Mouse (Mus musculus) stomach, embryonic 14.5 days (tissue): ENCODE measurements around the gene BC048679. TPM values are rescaled to one million over a fixed set of nuclear protein-coding genes. Genes with fewer than 3 reads are reported as not detected.

Experiments
- ATAC-seq: fragments of 200-750 bp; cut with Nextera tagmentation; 2 replicates; pipeline ENCODE4 v1.8.0; 2017; ENCODE audit warnings: low read depth, moderate TSS enrichment; ENCODE audit not compliant: insufficient number of reproducible peaks, insufficient read depth, low FRiP score
- H3K27ac ChIP-seq: fragments of 300-500 bp; sonication (generic); 2 replicates; pipeline ENCODE4 v1.5.1; 2014; ENCODE audit warnings: mild to moderate bottlenecking, low read length, moderate library complexity, mixed read lengths
- H3K27me3 ChIP-seq: fragments of 300-500 bp; sonication (generic); 2 replicates; pipeline ENCODE4 v1.6.1; 2014; ENCODE audit warnings: low read length, control low read depth, mixed read lengths; ENCODE audit not compliant: control insufficient read depth, insufficient read depth
- H3K36me3 ChIP-seq: fragments of 300-500 bp; sonication (generic); 2 replicates; pipeline ENCODE4 v1.6.1; 2014; ENCODE audit warnings: mild to moderate bottlenecking, control low read depth, low read length, moderate library complexity, mixed read lengths; ENCODE audit not compliant: control insufficient read depth, insufficient read depth
- H3K4me1 ChIP-seq: fragments of 300-500 bp; sonication (generic); 2 replicates; pipeline ENCODE4 v1.6.1; 2014; ENCODE audit warnings: low read length, control low read depth, mixed read lengths; ENCODE audit not compliant: control insufficient read depth, insufficient read depth
- H3K4me2 ChIP-seq: fragments of 300-500 bp; sonication (generic); replicated peaks from 2 replicates; pipeline ENCODE4 v1.6.1; 2014; ENCODE audit warnings: low read depth, low read length, control low read depth
- H3K4me3 ChIP-seq: fragments of 300-500 bp; sonication (generic); 2 replicates; pipeline ENCODE4 v1.5.1; 2014; ENCODE audit warnings: low read depth, low read length, control low read depth
- H3K9ac ChIP-seq: fragments of 300-500 bp; sonication (generic); replicated peaks from 2 replicates; pipeline ENCODE4 v1.6.1; 2014; ENCODE audit warnings: low read depth, mild to moderate bottlenecking, control low read depth, low read length, moderate library complexity, mixed read lengths
- H3K9me3 ChIP-seq: fragments of 300-500 bp; sonication (generic); 2 replicates; pipeline ENCODE4 v1.6.1; 2016; ENCODE audit warnings: low read depth, low read length, control low read depth; ENCODE audit not compliant: control insufficient read depth
- WGBS: fragments of 180-500 bp; shearing (Covaris S2); extraction: QIAGEN DNeasy Blood & Tissue Kit; methylation state at CpG from one replicate; pipeline ENCODE4 v1.1.7; 2014; 5-methylcytosine and 5-hydroxymethylcytosine counted together
- polyA plus RNA-seq: library from polyadenylated mRNA; unstranded; fragments of >200 nt; fragmentation: Nextera tagmentation; extraction: Ambion mirVana; gene quantifications from 2 replicates; pipeline ENCODE4 v1.2.1, GENCODE M21; 2014

BC048679 gene
- polyA plus RNA-seq, 1 experiment from 2014 or later, result not detected

DNA sequence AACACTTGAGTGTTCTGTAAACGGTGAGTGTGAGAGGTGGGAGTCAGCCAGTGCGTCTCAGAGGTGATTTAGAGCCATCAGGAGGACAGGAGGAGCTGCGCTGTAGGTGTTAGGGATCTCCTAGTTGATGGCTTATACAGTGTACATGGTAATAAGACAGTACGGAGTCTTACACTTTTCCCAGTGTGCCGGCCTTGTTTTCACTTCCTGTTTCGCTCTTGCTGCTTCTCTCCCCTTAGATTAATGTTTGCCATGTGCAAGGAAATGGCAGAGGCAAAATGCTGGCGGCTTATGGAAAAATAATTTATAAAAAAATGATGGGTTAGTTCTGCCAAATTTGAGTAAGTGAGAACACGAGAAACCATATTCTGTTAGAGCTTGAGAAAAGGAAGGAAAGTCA, 30.8 kb upstream of the BC048679 start:
- Histone ChIP-seq H3K9me3 (peaks cover 1% of the 10 kb centered on the region; the same call in 1 of the 2 replicates), H3K9ac (no peak overlapping the region), H3K4me1 (peaks cover 11% of the 10 kb centered on the region; the same call in 1 of the 2 replicates), H3K4me3 (no peak overlapping the region), H3K27me3 (no peaks in the 10 kb centered on the region), H3K36me3 (peaks cover 49% of the 10 kb centered on the region), H3K4me2 (no peak overlapping the region), H3K27ac (no peak overlapping the region)
- WGBS, result 90% methylated on average over 8 of the region's 8 CpGs
- no peak for ATAC-seq

DNA sequence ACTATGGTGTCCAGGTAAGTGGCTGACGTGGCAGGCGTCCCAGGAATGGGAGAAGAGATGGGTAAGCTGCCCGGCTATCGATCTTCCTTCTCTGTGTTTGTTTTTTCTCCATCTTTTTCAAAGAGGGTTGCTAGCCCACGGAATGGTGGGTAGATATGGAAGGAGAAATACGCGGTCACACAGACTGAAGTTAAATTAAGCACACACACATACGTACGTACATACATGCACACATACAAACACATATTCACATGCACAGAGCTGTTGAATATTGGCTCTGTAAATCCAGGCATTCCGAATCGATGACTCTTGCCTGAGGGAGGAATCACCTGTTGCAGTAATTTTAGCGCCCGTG, 25.6 kb upstream of the BC048679 start:
- Histone ChIP-seq H3K4me3 (peak overlapping the region; percentile 64), H3K9ac (peak overlapping the region; percentile 60), H3K4me2 (peak overlapping the region; percentile 80), H3K27me3 (no peaks in the 10 kb centered on the region), H3K27ac (peak overlapping the region; percentile 93), H3K9me3 (no peaks in the 10 kb centered on the region), H3K36me3 (peaks cover 13% of the 10 kb centered on the region; the same call in 1 of the 2 replicates), H3K4me1 (peaks cover 15% of the 10 kb centered on the region; the same call in 1 of the 2 replicates)
- no peak for ATAC-seq
- 4% methylated on average over 13 of the region's 13 CpGs for WGBS

DNA sequence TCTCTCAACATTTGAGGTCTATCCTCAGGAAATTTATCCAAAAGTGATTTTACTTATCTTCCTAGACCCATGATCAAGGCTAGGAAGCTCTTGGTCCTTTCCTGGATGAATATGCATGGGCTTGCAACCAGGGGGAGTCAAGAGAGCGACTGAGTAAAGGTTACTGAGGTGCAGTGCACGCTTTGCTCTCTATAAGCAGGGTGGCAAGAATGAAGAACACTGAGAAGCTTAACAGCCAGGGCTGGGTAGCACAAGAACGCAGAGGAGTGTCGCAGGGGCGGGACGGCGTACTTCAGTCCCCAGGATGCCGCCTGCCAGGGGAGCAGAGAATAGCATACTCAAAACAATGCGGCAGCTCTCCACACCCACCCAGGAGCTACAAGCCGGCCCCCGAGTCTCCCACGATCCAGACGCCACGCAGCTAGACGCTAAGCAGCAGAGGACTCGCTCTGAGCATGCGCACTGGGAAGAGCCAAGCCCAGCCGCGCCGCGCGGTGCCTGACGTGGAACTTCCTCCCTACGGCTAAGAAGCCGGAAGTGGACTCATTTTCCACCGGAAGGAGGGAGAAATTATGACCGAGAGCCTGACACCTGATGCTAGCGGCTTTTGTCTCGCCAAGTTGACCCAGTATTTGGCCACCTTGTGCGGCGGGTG, 25.1 kb upstream of the BC048679 start:
- Histone ChIP-seq H3K9me3 (no peaks in the 10 kb centered on the region), H3K4me2 (peak overlapping the region; percentile 80), H3K27ac (peak overlapping the region; percentile 93), H3K36me3 (peaks cover 10% of the 10 kb centered on the region; the same call in 1 of the 2 replicates), H3K4me1 (peaks cover 15% of the 10 kb centered on the region; the same call in 1 of the 2 replicates), H3K9ac (peak overlapping the region; percentile 60), H3K4me3 (peak overlapping the region; percentile 64), H3K27me3 (no peaks in the 10 kb centered on the region)
- under 1% methylated on average over 31 of the region's 31 CpGs for WGBS
- peak; percentile 97 for ATAC-seq

DNA sequence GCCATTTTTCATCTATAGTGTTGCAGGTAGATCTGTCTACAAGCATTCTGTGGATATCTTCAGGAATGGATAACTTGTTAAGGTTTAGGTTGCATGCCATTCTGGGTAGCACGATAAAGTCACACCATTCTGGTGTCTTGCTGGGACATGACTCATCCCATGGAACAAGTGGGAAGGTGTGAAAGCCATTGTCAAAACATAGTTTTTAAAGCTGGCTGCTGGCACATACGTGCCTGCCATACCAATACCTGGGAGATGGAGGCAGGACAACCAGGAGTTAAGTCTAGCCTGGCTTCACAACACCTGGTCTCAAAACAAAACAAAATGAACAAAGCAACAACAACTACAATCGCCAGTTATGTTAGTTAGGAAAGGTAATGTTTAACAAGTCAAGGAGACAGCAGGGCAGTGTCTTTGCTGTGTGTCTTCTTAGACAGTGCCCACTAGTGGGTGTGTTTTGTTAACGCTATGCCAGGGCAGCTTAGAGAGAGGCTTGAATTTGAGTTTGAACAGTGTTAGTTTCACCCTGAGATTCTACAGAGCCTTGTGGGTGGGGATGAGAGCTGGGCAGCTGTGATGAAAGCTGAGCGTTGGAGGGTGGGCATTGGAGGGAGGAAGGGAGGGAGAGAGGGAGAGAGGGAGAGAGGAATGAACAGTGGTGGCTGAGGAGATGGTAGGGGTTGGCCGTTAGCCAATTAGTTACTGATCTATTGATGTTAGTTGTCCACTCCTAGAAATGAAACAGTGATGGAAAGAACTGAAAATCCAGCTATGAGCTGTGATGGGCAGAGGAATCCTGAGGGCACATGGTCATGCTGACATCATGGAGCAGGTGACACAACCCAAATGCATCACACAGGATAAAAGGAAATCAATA, 18.3 kb upstream of the BC048679 start:
- H3K27ac ChIP-seq, result no peak overlapping the region
- no peaks in the 10 kb centered on the region for H3K27me3 ChIP-seq
- no peaks in the 10 kb centered on the region for H3K36me3 ChIP-seq
- H3K4me2 ChIP-seq, result no peak overlapping the region
- H3K9ac ChIP-seq, result no peak overlapping the region
- no peak overlapping the region for H3K4me3 ChIP-seq
- 61% methylated on average over 6 of the region's 6 CpGs for WGBS
- no peak for ATAC-seq
- H3K9me3 ChIP-seq, result no peaks in the 10 kb centered on the region
- no peaks in the 10 kb centered on the region for H3K4me1 ChIP-seq

DNA sequence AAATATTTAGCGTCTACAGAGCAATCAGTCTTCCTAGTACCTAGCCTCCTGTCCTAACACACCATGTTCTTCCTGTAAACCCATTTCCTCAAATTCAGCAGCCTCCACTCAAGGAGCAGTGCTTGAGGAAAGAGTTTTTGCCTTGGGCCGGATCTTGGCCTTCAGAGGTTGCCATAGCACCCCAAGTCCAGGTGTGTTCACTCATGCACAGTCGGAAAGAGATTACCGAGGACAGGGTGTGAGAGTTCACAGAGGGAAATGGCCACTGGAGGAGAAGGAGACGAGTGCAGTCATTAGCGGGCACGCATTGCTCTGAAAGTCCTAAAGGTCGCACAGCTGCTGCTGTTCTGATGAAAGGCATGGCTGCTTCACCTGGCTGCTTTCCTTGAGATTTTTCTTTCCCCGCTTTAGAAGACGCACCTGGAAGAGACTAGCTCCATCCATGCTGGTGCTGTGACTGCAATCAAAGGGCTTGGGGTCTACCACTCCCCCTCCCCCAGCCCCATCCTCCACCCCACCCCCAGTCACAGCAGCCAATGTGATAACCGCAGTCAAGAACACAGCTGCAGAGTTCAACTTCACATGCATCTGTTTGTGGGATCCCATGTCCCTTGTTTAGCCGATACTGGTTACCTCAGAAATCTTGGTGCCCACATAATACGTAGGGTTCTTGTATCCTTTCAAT, 17.0 kb upstream of the BC048679 start:
- Histone ChIP-seq H3K4me3 (no peak overlapping the region), H3K9me3 (no peaks in the 10 kb centered on the region), H3K9ac (no peak overlapping the region), H3K4me2 (no peak overlapping the region), H3K36me3 (no peaks in the 10 kb centered on the region), H3K27me3 (no peaks in the 10 kb centered on the region), H3K4me1 (no peaks in the 10 kb centered on the region), H3K27ac (no peak overlapping the region)
- 31% methylated on average over 13 of the region's 13 CpGs for WGBS
- no peak for ATAC-seq

DNA sequence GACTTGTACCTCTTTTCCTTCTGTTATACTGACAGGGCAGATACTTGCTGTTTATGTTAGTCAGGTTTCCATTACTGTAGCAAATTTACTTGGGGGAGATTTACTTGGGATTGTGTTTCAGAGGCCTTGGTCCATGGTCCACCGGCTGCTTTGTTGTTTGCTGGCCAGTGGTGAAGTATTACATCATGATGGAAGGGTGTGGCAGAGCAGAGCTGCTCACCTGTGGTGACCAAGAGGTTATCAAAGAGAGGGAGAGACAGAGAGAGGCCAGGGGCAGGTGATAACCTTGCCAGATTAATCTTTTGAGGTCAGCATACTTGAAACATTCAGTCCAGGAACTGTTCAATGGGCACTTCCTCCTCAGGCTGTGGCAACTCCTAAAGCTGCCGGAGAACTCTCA, 3.0 kb upstream of the BC048679 start:
- no peaks in the 10 kb centered on the region for H3K27me3 ChIP-seq
- H3K4me3 ChIP-seq, result no peak overlapping the region
- no peak overlapping the region for H3K27ac ChIP-seq
- H3K4me2 ChIP-seq, result no peak overlapping the region
- no peaks in the 10 kb centered on the region for H3K36me3 ChIP-seq
- H3K9me3 ChIP-seq, result no peaks in the 10 kb centered on the region
- H3K4me1 ChIP-seq, result no peaks in the 10 kb centered on the region
- no peak for ATAC-seq
- no peak overlapping the region for H3K9ac ChIP-seq
- WGBS, result 41% methylated on average over 2 of the region's 2 CpGs

DNA sequence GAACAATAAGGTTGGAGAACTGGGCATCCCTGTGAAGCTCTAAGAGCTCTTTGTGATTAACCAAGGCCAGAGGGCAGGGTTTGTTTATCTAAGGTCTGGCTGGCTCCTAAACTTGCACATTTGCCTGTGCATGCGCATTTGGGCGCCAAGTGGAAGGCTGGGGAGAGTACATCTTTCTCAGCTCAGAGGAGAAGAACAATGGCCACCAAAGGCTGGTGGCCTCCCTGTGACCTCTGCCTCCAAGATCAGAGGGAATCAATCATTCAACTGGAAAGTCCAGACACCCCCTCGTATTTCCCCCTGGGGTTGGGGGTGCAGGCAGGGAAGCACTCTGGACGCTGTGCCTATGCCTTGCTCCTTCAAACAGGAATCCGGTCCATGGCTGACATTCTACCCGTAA, 910 bp downstream of the BC048679 start:
- H3K4me2 ChIP-seq, result no peak overlapping the region
- 14% methylated on average over 6 of the region's 6 CpGs for WGBS
- H3K27me3 ChIP-seq, result no peaks in the 10 kb centered on the region
- H3K4me3 ChIP-seq, result no peak overlapping the region
- no peak overlapping the region for H3K9ac ChIP-seq
- no peak overlapping the region for H3K27ac ChIP-seq
- no peaks in the 10 kb centered on the region for H3K4me1 ChIP-seq
- no peaks in the 10 kb centered on the region for H3K36me3 ChIP-seq
- no peaks in the 10 kb centered on the region for H3K9me3 ChIP-seq
- ATAC-seq, result no peak

DNA sequence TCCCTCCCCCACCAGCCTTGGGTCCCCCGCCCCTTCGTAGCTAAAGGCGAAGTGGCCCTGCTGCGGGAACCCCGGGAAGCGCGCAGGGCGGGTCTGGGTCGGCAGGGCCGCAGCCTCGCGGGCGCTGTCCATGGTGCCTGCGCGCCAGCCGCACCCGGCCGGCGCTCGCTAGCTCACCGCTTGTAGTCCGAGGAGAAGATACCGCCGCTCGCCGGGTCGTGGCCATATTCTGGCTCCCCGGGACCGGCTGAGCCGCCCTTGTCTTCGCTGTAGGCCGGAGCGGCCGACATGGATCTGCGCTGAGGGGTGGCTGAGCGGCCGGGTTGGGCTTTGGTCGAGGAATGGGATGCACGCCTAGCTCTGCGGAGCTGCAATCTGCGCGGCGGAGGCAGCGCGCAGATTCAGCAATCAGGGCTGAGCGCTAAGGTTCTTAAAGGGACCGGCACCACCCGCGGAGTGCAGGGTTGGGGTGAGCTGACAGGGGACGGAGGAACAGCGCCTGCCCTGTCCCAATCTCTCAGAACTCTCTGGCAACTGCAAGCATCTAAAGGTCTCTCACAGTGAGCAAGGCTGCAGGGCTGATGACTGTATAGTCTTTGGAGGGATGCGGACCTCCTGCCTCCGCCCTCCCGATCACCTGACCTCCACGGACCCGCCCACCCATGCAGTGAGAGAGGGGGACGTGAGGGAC, 4.6 kb downstream of the BC048679 start, which contains the start of gene Ap3b2:
TSS of gene Ap3b2 (minus strand) at position 595 of the 691 bp plus-strand sequence.
- peak within 1 kb of the TSS; percentile 82 for H3K4me2 ChIP-seq
- under 1% methylated on average over 52 of the region's 57 CpGs for WGBS
- H3K9ac ChIP-seq, result 0 out of 2 replicates have a peak within 1 kb of the TSS, but pooled peaks have one; percentile 10
- peak within 1 kb of the TSS; percentile 44 for H3K4me3 ChIP-seq
- H3K27ac ChIP-seq, result no peak within 1 kb of the TSS
- no peaks in the 10 kb centered on the region for H3K36me3 ChIP-seq
- ATAC-seq, result peak; percentile 67
- no peaks in the 10 kb centered on the region for H3K27me3 ChIP-seq
- H3K9me3 ChIP-seq, result no peaks in the 10 kb centered on the region
- H3K4me1 ChIP-seq, result no peaks in the 10 kb centered on the region
